Mouse (Mus musculus): ENCODE results near the gene Dis3l2.

- TF ChIP-seq HCFC1 (IDR thresholded peaks at IDR 0.05; ENCODE audit: borderline replicate concordance, insufficient read depth, low read length) (no peak), ZC3H11A (IDR thresholded peaks at IDR 0.05; ENCODE audit: borderline replicate concordance, low read depth, low read length) (no peak), MAFK (IDR thresholded peaks at IDR 0.05; ENCODE audit: insufficient read depth, low read depth, low read length) (no peak), CHD2 (IDR thresholded peaks at IDR 0.05; ENCODE audit: low read depth, low read length) (no peak), ZNF384 (IDR thresholded peaks at IDR 0.05; ENCODE audit: low read depth, low read length) (no peak)
Measured at GRCm38 (mm10) chr1:86736414-86736813, 32.8 kb downstream of the Dis3l2 start.

Data from ES-E14 (cell line).